Mouse (Mus musculus) layer of hippocampus, postnatal 14 days (tissue): ENCODE measurements at regions not wholly inside any gene's neighbourhood (a gene's known extent, or its start where the extent isn't known, plus 50 kb on each side); places are given as distances from the start of the nearest gene placed in this dataset.
A peak's percentile ranks its signal among the peaks of the same experiment; 100 is the strongest.
"Not testable (repeated sequence)": the region's sequence is repeated elsewhere in the genome, so short reads cannot be mapped to it uniquely, and the experiment has no call there.

ENCODE experiments used
- DNase-seq, 2 experiments: peaks; one replicate each; pipeline ENCODE4 v3.0.0; 2021 to 2022; ENCODE audit warnings: low spot score in 2 of 2, mixed read lengths in 1 of 2

GRCm38 (mm10) chr13:3035291-3035690 is 502.6 kb upstream of the Gdi2 start:
- not testable (repeated sequence) for DNase-seq

GRCm38 (mm10) chr13:3037010-3037409 is 500.9 kb upstream of the Gdi2 start:
- DNase-seq, result not testable (repeated sequence)

GRCm38 (mm10) chr13:3046381-3047105 is 491.3 kb upstream of the Gdi2 start:
- DNase-seq, result peak in 1 of 2 experiments; percentile 4

GRCm38 (mm10) chr13:3083480-3083879 is 454.4 kb upstream of the Gdi2 start:
- not testable (repeated sequence) for DNase-seq

DNA sequence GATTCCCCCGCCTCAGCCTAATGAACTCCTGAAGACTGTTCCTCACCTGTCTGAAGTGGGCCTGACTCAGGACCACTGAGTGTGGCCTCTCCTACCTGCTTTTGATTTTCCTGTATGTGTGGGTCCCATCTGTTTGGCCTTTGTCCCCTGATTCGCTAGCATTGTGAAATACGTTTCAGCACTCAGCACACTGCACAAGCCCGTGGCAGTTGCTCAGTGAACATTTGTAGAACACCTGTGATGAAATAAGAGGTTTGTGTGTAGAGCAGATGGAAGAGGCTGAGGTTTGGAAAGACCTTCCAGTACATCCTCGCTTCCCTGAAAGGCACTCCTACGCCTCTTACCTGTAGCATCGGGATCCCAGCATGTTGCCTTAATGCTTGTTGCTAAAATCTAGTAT is 447.9 kb upstream of the Gdi2 start:
- DNase-seq, result not testable (repeated sequence)

DNA sequence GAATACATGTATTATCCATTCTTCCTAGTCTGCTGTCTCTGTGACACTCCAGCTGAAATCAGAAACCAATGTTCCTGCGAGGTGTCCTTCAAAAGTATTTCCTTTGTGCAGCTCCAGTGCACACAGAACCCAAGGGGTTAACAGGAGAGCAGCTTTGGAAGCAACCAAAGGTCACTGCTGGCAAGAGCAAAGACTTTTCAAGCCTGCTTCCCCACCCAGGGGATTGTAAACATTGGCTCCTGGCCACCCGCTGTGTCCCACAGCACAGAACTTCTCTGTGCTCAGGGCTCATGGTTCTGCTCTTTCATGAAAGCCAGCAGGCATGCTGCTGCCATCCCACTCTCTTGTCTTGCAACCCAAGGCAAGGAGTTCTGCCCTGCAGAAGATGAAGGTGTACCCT is 431.3 kb upstream of the Gdi2 start:
- DNase-seq, result not testable (repeated sequence)

DNA sequence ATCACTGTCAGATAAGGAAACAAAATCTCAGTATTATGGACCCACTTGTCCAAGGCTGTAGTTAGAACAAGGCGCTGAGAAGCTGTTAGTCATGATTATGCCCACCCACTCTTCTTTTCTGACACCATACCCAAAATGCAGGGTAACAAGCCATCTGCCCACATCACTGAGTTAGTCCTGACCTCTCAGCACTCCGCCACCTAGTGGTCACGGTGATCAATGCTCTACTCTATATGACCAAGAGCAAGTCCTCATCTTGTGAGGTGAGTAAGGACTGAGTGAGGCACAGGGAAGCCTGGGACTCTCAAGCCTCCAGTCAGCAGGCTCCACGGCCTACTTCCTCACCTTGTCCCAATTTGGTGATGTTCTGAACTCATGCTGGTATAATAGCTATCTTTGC is 409.7 kb upstream of the Gdi2 start:
- not testable (repeated sequence) for DNase-seq

GRCm38 (mm10) chr13:3137281-3137680 is 400.6 kb upstream of the Gdi2 start:
- DNase-seq, result not testable (repeated sequence)

GRCm38 (mm10) chr13:3138698-3139097 is 399.2 kb upstream of the Gdi2 start:
- DNase-seq, result no peak

- DNase-seq, result not testable (repeated sequence)
Measured at GRCm38 (mm10) chr13:3145513-3145912, 392.4 kb upstream of the Gdi2 start.
